Mouse (Mus musculus) myocyte (in vitro differentiated cells): ENCODE measurements around the gene Acox2.

ENCODE experiments used
- CEBPB ChIP-seq: IDR thresholded peaks from 2 replicates; pipeline ENCODE4 v1.6.1; 2011; ENCODE audit warnings: mild to moderate bottlenecking, moderate library complexity; ENCODE audit not compliant: poor library complexity, insufficient read depth, severe bottlenecking
- E2F4 ChIP-seq: IDR thresholded peaks from one replicate; pipeline ENCODE4 v1.6.1; 2011; ENCODE audit warnings: mild to moderate bottlenecking, control low read depth, moderate library complexity; ENCODE audit not compliant: insufficient read depth
- MAX ChIP-seq: IDR thresholded peaks from one replicate; pipeline ENCODE4 v1.6.1; 2011; ENCODE audit warnings: low read depth, mild to moderate bottlenecking, control low read depth
- POLR2A ChIP-seq: IDR thresholded peaks from one replicate; pipeline ENCODE4 v1.6.1; 2011; ENCODE audit warnings: low read depth, mild to moderate bottlenecking, control low read depth, moderate library complexity; ENCODE audit not compliant: insufficient read length
- POLR2AphosphoS2 ChIP-seq: IDR thresholded peaks from one replicate; pipeline ENCODE4 v1.6.1; 2011; ENCODE audit warnings: low read depth, control low read depth; ENCODE audit not compliant: insufficient read length
- SRF ChIP-seq: IDR thresholded peaks from one replicate; pipeline ENCODE4 v1.6.1; 2011; ENCODE audit warnings: low read depth; ENCODE audit not compliant: control insufficient read depth, insufficient read length
- USF1 ChIP-seq: IDR thresholded peaks from one replicate; pipeline ENCODE4 v1.6.1; 2011; ENCODE audit warnings: low read depth, mild to moderate bottlenecking, control low read depth, moderate library complexity

DNA sequence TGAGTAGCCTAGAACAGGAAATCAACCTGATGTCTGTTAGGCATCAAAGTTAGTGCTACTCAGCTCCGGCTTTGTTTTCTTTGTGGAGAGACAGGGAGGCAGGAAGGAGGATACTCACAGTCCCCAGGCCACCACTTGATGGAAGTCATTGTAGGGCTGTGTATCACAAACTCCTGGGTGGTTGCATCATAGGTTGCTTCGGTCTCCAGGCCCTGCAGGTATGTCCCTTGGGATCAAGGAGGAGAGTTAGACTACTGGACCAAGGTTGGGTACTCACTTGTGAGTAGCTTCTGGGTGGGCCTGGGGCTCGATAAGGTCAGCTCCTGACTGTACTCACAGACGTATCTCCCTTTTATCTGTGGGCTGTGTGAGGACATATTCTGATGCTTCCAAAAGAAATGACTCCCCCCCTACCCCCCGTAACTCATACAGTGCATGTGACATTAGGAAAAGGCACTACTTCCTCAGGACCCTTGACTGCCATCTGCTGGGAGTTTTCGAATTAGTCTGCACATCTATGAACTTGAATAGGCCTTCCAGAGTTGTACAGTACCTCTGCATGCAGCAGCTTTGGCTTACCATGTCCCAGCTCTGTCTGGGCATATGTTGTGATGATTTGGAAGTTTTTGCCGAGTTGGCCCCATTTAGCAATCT is 4.0 kb downstream of the Acox2 start:
- no peak for TF ChIP-seq POLR2A
- no peak for TF ChIP-seq USF1
- no peak for TF ChIP-seq POLR2AphosphoS2
- no peak for TF ChIP-seq SRF
- TF ChIP-seq CEBPB, result no peak
- TF ChIP-seq MAX, result no peak
- no peak for TF ChIP-seq E2F4
